Mouse (Mus musculus) limb, embryonic 14.5 days (tissue): Measurements from ENCODE around the gene Fgfbp1. TPM values are rescaled to one million over a fixed set of nuclear protein-coding genes. Genes with fewer than 3 reads are reported as not detected.

Source experiments
- ATAC-seq: fragments of 200-750 bp; cut with Nextera tagmentation; 2 replicates; pipeline ENCODE4 v1.8.0; 2017; ENCODE audit warnings: low read depth, moderate number of reproducible peaks, moderate TSS enrichment; ENCODE audit not compliant: low FRiP score
- DNase-seq: peaks from one replicate; pipeline ENCODE4 v3.0.0-alpha.2; 2015; ENCODE audit warnings: low spot score
- H3K27ac ChIP-seq: fragments of 300-500 bp; sonication (generic); replicated peaks from 2 replicates; pipeline ENCODE4 v1.5.1; 2014; ENCODE audit warnings: low read depth, mild to moderate bottlenecking, low read length, moderate library complexity, mixed read lengths
- H3K27me3 ChIP-seq: fragments of 300-500 bp; sonication (generic); 2 replicates; pipeline ENCODE4 v1.6.1; 2014; ENCODE audit warnings: low read length, mixed read lengths; ENCODE audit not compliant: control insufficient read depth, insufficient read depth
- H3K36me3 ChIP-seq: fragments of 300-500 bp; sonication (generic); 2 replicates; pipeline ENCODE4 v1.6.1; 2014; ENCODE audit warnings: mild to moderate bottlenecking, low read length, moderate library complexity, mixed read lengths; ENCODE audit not compliant: control insufficient read depth, insufficient read depth
- H3K4me1 ChIP-seq: fragments of 300-500 bp; sonication (generic); 2 replicates; pipeline ENCODE4 v1.6.1; 2014; ENCODE audit warnings: antibody characterized with exemption, low read length, mixed read lengths; ENCODE audit not compliant: control insufficient read depth, insufficient read depth
- H3K4me2 ChIP-seq: fragments of 300-500 bp; sonication (generic); replicated peaks from 2 replicates; pipeline ENCODE4 v1.6.1; 2014; ENCODE audit warnings: low read depth, mild to moderate bottlenecking, low read length, moderate library complexity; ENCODE audit not compliant: severe bottlenecking
- H3K4me3 ChIP-seq: fragments of 300-500 bp; sonication (generic); replicated peaks from 2 replicates; pipeline ENCODE4 v1.5.1; 2014; ENCODE audit warnings: low read length
- H3K9ac ChIP-seq: fragments of 300-500 bp; sonication (generic); 2 replicates; pipeline ENCODE4 v1.6.1; 2014; ENCODE audit warnings: mild to moderate bottlenecking, low read depth, low read length, moderate library complexity; ENCODE audit not compliant: severe bottlenecking
- H3K9me3 ChIP-seq: fragments of 300-500 bp; sonication (generic); 2 replicates; pipeline ENCODE4 v1.6.1; 2016; ENCODE audit warnings: low read length; ENCODE audit not compliant: control insufficient read depth
- POLR2A ChIP-seq: fragments of 200-500 bp; IDR thresholded peaks from 2 replicates; pipeline ENCODE4 v1.8.0; 2012; ENCODE audit warnings: inconsistent platforms, mild to moderate bottlenecking, moderate library complexity, borderline replicate concordance; ENCODE audit not compliant: insufficient read depth, insufficient read length; ENCODE audit errors: extremely low read depth
- WGBS: fragments of 180-500 bp; shearing (Covaris S2); extraction: QIAGEN DNeasy Blood & Tissue Kit; methylation state at CpG from one replicate; pipeline ENCODE4 v1.1.7; 2014; 5-methylcytosine and 5-hydroxymethylcytosine counted together
- polyA plus RNA-seq, 2 experiments: library from polyadenylated mRNA; depleted of rRNA in 1 of 2; stranded (reverse) in 1 of 2; unstranded in 1 of 2; fragments of >200 nt; fragmentation: Nextera tagmentation in 1 of 2; extraction: Ambion mirVana in 1 of 2; gene quantifications; 2 replicates each; pipeline versions ENCODE4 v1.2.1 to v1.2.3; 2012 to 2014

Fgfbp1 gene
- 19.3 and 34.1 TPM in 2 replicates for polyA plus RNA-seq (2012; rRNA removed)
- 64.8 and 92.0 TPM in 2 replicates for polyA plus RNA-seq (2014; fragmentation: Nextera tagmentation; extraction: Ambion mirVana)

DNA sequence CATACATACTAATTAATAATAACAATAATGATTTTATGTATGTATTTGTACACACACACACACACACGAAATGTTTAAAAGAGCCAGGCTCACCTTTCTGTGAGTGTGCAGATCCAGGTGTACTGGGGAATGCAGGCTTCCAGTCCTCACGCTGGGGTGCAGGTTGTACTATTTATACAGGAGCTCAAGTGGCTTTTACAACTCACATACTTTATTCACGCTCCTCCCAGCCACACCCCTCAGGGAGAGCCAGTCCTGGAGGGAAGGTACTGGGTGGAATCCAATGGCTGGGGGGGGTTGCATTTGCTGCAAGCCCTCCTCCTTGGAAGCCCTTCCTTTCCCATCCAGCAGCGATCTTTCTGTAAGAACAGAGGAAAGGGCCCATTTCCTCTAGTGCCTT, at the start of gene Fgfbp1:
Gene Fgfbp1, minus strand, starts transcription at position 160 of the 400 bp plus-strand sequence.
- Histone ChIP-seq H3K9ac (no peak within 1 kb of the TSS), H3K27me3 (no peaks in the 10 kb centered on the region), H3K27ac (no peak within 1 kb of the TSS), H3K9me3 (no peaks in the 10 kb centered on the region), H3K4me2 (no peak within 1 kb of the TSS), H3K36me3 (no peaks in the 10 kb centered on the region), H3K4me3 (no peak within 1 kb of the TSS), H3K4me1 (peaks cover 4% of the 10 kb centered on the region)
- ATAC-seq: no peak
- peak; percentile 28 for DNase-seq
- WGBS: 35% methylated on average over 4 of the region's 4 CpGs
- TF ChIP-seq POLR2A: no peak

DNA sequence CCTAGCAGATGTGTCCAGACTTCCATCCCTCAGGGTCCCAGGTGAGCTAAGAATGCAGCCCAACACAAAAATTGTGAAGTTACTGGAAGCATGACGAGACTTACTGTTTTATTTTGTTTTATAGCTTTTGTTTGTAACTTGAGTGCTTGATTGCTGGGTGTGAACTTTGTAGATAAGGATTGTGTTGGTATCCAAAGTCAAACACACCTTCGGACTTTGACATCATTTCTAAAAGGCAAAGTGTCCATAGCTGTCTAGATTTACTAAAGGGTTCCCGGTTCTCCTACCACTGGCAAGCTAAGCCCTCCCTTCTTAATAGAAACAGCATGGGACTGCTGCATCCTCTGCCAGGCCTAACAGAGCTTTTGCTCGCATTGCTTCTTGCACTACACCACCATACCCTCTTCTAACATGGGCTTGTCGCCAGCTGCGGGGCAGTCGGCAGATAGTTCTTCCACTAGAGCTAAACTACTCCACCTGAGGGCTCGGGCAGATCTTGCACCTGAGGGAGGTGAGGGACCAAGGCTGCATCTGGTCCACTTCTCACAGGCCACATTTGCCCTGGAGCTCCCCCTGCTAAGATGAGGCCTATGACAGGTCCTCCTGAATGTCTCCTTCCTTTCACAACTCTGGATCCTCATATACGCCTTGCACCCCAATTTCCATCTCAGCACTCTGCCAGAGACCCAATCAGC, 16.9 kb upstream of the Fgfbp1 start:
- no peak for ATAC-seq
- DNase-seq: no peak
- WGBS: 90% methylated on average over 9 of the region's 9 CpGs
- H3K36me3 ChIP-seq: peaks cover 8% of the 10 kb centered on the region; the same call in 1 of the 2 replicates
- no peaks in the 10 kb centered on the region for H3K27me3 ChIP-seq
- H3K9ac ChIP-seq: no peak overlapping the region
- no peak overlapping the region for H3K4me2 ChIP-seq
- TF ChIP-seq POLR2A: no peak
- H3K9me3 ChIP-seq: no peaks in the 10 kb centered on the region
- H3K4me3 ChIP-seq: no peak overlapping the region
- H3K27ac ChIP-seq: no peak overlapping the region
- no peaks in the 10 kb centered on the region for H3K4me1 ChIP-seq

DNA sequence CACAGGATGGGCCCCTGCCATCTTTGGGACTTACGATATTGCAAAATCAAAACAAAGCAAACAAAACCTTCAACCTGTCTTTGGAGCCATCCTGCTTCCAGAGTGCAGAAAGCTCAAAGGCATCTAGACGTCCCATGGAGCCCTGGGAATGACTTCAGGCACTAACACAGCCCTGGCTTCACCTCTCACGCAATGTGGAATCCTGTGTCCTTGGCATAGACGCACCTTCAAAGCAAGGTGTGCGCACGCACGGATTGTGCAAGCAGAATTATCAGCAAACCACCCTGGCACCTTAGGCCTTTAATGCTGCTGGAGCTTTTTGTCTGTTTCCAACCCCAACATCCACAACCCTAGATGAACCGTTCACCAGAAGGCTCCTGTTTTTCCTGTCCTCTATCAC, 16.0 kb upstream of the Fgfbp1 start:
- Histone ChIP-seq H3K4me2 (no peak overlapping the region), H3K36me3 (peaks cover 8% of the 10 kb centered on the region; the same call in 1 of the 2 replicates), H3K9me3 (no peaks in the 10 kb centered on the region), H3K27me3 (no peaks in the 10 kb centered on the region), H3K27ac (no peak overlapping the region), H3K9ac (no peak overlapping the region), H3K4me1 (no peaks in the 10 kb centered on the region), H3K4me3 (no peak overlapping the region)
- 89% methylated on average over 8 of the region's 8 CpGs for WGBS
- DNase-seq: no peak
- no peak for ATAC-seq
- TF ChIP-seq POLR2A: no peak

DNA sequence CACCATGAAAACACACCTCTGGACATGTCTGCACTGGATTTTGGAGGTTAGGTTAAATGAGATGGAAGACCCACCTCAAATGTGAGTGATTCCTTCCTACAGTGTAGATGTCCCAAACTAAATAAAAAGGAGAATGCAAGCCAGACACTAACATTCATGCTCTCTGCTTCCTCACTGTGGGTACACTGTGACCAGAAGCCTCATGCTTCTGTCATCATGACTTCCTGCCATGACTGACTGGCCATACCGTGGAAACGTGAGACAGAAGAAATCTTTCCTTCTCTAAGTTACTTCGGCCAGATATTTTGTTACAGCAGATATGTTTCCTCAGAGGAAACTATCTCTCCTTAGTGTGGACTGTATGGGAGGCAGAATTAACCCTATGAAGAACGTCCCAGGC, 14.6 kb upstream of the Fgfbp1 start:
- DNase-seq (no peak), ATAC-seq (no peak)
- peaks cover 4% of the 10 kb centered on the region; the same call in 1 of the 2 replicates for H3K36me3 ChIP-seq
- H3K4me1 ChIP-seq: no peaks in the 10 kb centered on the region
- H3K4me3 ChIP-seq: no peak overlapping the region
- no peaks in the 10 kb centered on the region for H3K27me3 ChIP-seq
- H3K9ac ChIP-seq: no peak overlapping the region
- WGBS: 75% methylated on average over 4 of the region's 4 CpGs
- no peak for TF ChIP-seq POLR2A
- H3K4me2 ChIP-seq: no peak overlapping the region
- H3K27ac ChIP-seq: no peak overlapping the region
- no peaks in the 10 kb centered on the region for H3K9me3 ChIP-seq

DNA sequence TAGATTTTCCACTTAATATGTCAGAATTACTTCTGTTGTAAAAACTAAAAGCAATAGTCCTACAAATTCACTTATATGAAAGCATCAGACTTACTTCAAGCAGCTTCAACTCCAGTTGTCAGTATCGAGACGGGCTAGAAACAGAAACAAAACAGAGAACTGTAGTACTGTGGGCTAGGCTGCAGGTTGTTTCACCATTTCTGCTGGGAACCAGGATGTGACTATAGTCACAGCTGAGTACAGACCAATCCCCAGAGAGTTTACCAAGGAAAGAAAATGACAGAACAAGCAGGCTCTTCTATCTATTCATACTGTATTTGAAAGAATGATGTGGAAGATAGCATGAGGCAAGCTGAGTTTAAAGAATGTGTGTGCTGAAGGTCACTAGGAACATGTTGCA, 13.4 kb upstream of the Fgfbp1 start:
- no peak for TF ChIP-seq POLR2A
- Histone ChIP-seq H3K27ac (no peak overlapping the region), H3K27me3 (no peaks in the 10 kb centered on the region), H3K9me3 (no peaks in the 10 kb centered on the region), H3K9ac (no peak overlapping the region), H3K4me3 (no peak overlapping the region), H3K4me2 (no peak overlapping the region), H3K36me3 (peaks cover 2% of the 10 kb centered on the region; the same call in 1 of the 2 replicates), H3K4me1 (no peaks in the 10 kb centered on the region)
- DNase-seq (no peak), ATAC-seq (no peak)
- WGBS: 89% methylated on average over 2 of the region's 2 CpGs
